Mouse (Mus musculus): ENCODE measurements around the gene Crocc2.

Gene Crocc2

DNA sequence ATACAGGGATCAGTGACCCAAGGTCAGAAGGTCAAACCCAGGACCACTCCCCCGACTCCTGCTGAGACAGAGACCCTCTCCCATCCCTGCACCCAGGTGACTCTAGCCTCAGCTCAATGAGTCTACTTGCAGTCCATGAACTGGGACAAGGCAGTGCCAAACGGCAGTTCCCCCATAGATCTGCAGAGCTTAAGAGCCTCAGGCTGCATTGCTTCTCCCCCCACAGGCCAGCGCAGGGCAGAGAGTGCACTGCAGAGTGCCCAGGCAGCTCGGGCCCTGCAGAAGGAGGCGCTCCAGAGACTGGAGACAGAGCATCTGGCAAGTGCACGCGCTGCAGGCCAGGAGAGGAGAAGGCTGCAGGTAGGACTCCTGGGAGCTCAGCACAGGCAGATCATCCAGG is 49.0 kb downstream of the Crocc2 start:
- no peak for DNase-seq

DNA sequence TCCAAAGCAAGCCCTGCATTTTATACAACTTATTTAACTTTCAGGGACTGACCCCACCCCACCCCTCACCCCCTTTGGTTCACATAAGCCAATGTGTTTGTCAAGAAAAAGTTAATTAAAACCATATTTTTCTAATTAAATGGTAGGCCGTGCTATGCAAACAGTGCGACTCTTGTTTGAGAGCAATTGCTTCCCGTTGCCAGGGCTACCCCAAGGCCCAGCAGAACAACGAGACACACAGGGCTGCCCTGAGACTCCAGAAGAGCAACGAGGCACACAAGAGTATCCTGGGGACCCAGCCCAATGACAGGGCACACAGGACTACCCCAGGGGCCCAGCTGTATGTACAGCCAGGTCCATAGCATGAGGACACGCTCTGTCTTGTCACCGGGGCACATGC is 52.3 kb downstream of the Crocc2 start:
- no peak for DNase-seq

DNA sequence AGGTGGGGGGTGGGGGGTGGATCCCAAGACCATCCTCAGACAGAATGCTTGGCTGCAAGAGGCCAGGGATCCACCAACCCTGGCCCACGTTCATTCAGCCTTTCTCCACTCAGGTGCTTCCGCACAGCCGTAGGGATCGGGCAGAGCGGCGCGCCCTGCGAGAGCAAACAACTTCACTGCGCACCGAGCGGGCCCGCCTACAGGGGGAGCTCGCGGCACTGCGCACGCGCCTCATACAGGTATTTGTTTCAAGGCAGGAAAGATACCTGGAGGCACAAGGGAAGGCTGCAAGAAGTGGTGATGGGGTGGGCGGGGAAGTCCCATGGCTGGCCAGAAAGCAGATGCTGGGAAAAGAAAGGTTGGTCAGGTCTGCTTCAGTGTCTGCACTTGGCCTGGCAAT is 55.4 kb downstream of the Crocc2 start:
- no peak for DNase-seq

DNA sequence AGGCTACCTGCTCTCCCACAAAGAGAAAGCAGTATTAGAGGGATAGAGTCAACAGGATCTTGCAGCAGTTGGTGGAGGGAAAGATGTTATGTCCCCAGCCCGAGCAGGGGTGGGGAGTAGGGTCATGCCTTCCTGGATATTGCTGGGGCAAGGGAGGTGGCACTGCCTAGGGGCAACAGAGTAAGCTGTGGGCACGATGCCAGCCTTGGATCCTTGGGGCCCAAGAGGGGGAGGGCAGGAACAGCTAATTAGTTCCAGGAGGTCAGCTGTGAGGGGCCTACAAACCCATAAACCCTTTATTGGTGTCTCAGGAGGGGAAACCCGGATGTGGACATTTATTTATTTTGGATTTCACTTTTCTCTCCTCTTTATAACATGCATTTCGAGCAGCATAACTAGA is 56.7 kb downstream of the Crocc2 start:
- DNase-seq, result no peak

DNA sequence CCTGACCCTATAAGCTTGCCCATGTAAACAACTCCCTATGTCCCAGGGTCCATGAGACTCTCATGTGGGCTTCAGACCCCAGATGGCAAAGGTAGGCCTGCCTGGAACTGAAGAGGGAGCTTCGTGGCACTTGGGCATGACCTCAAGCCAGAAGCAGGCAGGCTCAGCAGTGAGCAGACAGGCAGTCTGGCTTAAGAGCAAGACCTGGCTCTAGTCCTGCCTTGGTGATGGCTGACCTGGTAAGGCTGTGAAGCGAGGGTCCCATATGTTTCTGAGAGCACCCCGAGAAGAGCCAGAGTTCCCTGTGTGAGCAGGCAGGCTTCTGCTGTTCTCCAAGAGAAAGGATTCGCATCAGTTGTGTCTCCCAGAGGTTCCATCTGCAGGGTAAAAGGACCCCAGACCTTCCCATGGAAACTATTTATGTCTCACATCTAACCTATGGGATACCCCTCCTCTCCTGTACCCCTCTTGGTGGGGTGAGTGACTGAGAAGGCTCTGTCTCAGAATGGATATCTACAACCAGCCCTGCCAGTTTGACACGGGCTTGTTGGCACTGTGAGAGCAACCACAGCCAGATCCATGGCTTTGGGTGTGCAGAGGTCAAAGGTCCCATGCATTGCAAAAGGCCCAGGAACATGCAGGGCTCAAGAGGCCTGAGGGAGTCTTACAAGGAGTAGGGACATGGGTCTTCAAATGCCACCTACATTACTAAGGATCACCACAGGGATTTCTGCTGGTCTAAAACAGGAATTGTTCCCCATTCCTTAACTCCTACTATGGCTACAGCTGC is 57.4 kb downstream of the Crocc2 start:
- DNase-seq, result no peak

DNA sequence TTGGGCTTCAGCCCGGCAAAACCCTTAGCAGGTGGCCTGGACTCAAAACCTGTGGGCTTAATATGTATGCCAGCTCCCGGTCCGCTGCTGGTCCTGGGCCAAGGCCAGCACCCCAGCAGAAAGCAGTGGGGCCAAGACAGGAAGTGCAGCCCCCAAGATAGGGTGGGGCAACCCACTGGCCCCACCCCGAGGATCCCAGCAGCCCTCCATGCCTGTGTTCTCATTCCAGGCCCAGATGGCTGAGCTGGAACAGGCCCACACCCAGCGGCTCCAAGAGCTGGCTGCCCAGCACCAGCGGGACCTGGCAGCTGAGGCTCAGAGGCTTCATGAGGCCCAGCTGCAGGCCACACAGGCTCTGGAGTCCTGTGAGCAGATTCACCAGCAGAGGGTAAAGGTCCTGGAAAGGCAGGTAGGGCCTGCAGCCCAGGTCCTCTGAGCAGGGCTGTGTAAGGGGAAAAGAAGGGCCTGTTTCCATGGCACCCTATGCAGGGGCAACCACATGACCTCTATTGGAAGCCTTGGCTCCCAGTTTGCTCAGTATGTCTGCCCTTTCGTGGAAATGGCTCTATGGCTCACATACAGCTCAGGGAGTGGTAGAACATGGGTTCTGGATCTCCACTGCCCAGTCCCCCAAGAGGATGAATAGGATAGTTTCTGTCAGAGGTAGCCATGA is 58.9 kb downstream of the Crocc2 start:
- peak; percentile 53 for DNase-seq

DNA sequence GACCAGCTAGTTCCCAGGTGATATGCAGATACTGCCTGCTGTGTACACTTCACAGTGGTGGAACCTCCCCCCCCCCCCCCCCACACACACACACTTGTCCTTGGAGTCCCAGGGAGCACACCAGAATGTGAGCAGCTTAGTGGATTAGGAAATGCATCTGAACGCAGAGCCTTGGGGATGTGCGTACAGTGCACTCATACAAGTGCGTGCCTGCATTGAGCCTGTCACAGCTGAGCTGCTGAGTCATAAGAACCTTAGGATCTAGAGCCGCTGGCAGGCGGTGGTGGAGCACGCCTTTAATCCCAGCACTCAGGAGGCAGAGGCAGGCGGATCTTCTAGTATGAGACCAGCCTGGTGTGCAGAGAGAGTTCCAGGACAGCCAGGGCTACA is 59.4 kb downstream of the Crocc2 start:
- no peak for DNase-seq

DNA sequence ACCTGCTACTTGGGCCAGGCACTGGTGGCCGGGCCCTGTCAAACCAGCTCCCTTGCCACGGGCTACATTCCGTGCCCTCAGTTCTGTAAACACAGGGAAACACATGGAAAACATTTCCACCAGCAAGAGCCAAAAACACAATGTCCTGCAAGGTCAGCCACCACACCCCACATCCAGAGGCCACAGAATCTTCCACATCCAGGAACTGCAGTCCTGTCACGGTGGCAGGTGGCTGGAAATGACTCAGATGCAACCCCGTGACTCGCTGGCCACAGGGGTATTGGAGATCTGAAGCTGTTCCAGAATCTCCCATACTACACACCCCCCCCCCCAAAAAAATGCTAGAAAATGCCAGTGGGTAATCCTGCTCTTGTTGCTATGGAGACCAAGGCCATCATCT is 60.7 kb downstream of the Crocc2 start:
- no peak for DNase-seq

DNA sequence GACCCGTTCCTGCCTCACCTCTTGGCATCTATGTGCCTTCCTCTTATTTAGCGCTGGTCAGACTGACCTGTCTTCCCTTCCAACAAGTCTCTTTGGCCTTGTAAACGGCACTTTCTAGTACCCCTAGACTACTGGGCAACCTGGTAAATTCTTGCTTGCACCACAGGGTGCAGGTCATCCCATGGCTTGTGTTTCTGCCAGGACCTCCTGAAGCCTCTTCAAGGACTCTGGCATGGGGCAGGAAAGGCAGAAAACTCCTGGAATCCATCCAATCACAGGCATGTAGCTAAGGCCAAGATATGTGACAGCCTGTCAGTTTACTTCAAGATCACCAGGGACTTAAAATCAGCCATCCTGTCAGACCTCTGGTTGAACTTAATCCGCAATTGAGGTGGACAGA is 61.1 kb downstream of the Crocc2 start:
- no peak for DNase-seq

DNA sequence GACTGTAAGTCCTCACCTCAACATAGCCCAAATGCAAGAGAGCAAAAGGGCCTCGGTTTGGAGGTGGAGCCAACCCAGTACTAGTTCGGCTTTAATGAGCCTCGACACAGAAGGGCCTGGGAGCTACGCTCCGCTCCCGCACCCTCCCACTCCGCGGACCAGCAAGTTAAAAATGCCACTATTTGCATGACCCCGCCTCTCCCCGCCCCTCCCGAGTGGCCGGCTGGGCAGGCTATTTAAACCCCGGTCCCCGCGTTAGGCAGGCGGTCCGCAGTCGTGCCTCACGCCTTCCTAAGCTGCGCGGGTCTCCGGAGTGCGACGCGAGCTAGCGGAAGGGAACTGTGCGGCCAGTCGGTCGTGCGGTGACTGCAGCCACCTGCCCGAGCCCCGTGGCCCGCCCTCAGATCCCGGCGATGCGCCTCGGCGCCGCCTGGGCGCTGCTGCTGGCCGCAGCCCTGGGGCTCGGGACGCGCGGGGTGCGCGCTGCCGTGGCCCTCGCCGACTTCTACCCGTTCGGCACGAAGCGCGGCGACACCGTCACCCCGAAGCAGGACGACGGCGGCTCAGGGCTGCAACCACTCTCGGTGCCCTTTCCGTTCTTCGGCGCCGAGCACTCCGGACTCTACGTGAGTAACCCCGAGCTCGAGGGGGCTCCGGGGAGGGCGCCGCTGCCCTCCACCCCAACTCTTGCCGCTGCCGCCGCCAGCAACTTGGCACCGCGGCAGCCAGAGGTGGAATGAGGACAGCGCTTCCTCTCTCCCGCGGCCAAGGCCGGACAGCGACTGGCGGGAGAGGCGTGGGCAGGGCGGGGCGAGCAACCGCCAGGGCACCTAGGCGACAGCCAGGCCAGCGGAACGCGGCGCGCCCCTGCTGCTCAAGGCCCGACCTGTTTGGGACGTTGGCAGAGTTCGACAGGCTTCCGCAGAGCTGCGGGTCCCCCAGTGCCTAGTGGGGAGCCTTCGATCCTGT is 67.3 kb downstream of the Crocc2 start, which contains the start of gene Sned1:
TSS of gene Sned1 (plus strand) at position 266 of the 969 bp plus-strand sequence.
- peak; percentile 83 for DNase-seq

DNA sequence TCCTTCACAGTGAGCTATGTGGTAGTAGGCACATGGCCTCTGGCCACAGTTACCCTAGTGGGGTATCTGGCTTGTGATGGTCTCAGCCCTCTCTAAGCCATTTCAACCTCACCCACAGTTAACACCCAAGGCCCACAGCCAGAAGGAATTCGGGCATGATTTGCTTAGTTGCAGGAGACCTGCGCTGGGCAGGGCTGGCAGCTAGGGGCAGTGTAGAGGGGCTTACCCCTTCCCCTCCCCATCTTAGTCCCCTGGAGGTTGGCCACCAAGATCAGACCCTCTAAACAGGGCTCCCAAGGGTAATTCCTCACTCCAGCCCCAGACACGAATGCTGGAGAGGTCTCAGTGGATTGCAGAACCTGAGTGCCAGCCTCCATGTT is 68.0 kb downstream of the Crocc2 start:
- DNase-seq, result no peak

DNA sequence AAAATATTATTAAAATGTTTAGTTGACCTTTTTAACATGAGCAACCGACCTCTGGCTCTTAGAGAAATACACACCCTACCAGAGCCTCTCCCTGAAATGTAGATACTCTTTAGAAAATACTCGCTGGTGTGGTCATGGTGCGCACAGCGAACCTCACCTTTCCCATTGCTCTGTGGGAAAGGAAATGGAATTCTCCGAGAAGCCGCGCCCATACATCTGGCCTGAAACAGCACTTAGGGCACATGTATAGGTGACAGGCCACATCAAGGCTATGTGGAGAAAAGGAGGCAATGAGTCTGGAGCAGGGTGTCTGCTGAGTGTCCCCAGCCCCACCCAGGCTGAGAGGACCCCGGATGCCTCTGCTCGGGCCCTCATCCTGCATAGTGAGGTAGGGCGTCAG is 69.2 kb downstream of the Crocc2 start:
- DNase-seq, result no peak

DNA sequence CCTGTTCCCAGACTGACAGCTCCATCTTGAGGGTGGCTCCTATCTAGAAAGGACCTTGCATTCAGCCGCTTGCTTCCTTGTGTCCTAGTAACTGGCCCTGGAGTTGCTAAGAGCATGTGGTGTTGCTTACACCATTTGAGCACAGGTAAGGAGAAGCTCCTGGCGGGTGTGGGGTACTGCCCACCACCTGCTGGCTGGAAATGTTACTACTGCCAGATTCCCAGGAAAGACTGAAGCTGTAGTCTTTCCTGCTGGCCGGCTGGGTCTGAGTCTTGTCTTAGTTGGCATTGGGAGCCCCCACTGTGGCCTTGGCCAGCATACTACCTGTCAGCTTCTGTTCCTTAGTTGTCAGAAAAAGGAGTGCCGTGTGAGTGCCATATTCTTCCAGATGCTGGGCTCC is 69.7 kb downstream of the Crocc2 start:
- no peak for DNase-seq

DNA sequence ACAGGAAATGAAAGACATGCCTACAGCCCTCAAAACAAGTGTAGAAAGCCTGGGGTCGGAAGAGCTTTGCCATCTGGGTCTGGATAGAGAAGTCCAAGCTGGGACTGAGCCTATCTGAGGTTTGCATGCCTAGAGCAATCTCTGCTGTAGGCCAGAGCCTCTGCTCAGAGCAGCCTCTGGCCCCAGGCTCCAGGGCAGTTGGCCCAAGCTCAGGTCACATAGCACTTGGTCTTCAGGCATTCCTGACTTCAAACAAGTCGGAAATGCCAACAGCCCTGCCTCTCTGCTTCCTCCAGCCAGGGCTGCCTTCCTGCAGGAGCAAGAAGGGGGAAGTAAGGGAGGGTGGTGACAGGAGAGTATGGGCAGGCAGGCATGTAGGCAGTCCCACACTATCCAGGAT is 77.4 kb downstream of the Crocc2 start:
- DNase-seq, result no peak

DNA sequence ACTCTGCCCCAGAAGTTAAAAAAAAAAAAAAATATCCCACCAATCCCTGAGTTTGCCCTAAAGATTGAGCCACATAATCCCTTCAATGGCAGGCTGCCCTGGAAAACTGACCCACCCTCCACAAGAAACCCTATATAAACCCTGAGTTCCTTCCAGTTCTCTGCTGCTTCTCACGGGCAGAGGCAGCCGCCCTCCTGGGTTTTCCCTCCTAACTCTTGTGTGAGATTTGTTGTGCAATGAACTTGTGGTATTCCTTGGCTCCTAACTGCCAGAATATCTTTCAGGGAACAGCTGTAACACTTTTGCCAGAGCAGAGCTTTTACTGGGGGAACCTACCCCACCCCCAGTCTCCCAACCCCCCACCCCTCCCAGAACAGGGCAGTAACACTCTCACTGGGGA is 84.1 kb downstream of the Crocc2 start:
- no peak for DNase-seq

DNA sequence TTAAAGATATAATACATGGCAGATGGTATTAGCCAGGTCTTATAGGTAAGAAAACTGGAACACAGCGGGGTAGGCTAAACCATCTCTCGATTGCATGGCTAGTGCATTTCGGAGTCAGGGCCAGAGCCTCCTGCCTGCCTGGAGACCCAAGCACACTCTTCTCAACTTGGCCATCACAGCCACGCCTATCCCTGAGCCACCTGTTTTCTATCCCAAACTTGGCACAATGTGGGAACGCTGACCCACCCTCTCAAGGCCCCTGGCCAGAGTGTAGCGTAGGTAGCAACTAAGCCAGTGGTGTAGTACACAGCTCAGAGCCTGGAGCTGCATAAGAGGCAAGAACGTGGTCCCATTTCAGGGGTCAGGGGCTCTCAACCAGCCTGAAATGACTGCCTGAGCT is 87.2 kb downstream of the Crocc2 start:
- DNase-seq, result no peak

DNA sequence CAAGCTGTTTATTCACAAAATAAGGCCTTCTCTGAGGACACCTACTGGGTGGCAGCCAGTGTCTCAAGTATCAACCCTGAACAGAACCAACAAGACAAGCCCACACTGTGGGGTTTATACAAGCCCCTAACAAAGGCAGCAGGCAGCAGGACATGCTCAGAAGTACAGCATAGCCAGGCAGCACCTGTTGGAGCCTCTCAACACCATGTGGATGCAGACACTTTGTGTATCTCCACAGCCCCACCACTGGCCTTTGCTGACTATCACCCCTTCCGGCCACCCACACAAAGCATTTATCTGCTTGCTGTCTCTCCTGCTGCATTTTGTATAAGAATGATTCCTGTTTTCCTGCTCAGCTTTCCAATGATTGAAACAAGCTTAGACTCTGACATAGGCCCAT is 89.0 kb downstream of the Crocc2 start:
- no peak for DNase-seq

DNA sequence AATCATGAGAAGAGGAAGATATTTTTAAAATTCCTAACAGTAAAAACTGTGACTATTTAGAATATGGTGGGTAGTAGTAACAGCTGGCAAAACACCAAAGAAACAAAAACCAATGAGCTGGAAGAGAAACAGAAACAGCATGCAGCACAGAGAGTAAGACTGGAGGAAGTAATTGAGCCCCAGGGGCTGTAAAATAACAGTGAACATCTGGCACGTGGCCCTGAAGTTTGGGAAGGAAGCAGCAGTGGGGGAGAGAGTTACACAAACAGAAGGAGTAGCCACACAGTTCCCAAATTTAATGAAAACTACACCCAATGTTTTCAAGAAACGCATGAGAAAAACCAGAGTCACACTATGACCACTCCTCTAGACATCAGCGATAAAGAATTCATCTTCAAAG is 98.7 kb downstream of the Crocc2 start:
- no peak for DNase-seq

DNA sequence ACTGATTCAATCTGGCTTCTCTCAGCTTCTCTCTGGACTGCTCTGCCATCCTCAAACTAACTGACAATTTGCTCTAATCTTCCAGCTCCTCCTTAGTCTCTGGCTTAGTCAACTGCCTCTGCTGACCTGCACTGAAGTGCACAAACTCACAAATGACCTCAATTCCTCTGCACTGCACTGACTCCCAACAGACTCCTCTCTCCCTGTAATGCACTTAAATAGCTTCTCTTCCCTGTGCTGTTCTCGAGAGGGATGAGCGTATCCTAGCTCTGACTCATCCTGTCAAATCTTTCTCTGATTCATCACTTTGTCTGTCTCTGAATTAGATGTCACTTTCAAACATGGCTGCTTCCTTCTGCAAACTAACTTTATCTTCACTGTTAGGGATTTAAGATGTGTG is 99.7 kb downstream of the Crocc2 start:
- DNase-seq, result no peak

DNA sequence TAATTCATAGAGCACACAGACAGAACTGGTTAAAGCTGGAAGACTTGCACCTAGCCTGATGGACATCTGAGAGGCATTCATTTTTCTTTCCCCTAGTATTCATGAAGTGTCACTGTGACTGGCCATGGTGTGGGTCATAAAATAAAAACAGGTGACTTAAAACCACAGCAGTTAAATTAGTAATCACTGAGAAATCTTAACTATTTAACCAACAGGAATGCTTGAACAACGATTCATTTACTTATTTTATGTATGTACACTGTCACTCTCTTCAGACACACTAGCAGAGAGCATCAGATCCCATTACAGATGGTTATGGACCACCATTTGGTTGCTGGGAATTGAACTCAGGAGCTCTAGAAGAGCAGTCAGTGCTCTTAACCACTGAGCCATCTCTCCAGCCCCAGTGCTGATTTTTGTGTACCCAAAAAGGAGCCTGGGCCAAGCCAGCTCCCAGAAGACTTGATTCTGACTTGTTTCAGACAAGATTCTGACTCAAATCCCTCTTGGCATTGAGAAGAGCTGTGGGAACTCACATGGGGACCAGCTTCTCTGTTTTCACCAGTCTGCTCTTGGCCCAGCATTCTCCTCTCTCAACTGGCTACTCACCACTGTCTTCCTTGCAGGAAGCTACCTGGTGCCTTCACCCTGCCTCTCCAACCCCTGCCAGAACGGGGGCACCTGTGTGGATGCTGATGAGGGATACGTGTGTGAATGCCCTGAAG is 102.2 kb downstream of the Crocc2 start:
- DNase-seq, result no peak

DNA sequence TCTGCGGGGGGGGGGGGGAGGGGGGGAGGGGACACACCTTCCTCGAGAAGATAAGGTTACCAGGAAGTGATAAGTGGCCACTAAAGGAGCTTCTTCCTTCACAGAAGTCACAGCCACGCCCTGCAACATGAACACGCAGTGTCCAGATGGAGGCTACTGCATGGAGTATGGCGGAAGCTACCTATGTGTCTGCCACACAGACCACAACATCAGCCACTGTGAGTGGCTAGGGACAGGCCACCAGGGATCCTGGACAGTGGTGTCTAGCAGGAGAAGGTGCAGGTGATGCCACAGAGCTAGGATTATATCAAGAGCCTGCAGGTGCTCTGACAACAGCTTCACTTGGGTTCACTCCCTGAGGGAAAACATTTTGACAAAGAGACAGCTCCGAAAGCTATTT is 103.2 kb downstream of the Crocc2 start:
- DNase-seq, result no peak

DNA sequence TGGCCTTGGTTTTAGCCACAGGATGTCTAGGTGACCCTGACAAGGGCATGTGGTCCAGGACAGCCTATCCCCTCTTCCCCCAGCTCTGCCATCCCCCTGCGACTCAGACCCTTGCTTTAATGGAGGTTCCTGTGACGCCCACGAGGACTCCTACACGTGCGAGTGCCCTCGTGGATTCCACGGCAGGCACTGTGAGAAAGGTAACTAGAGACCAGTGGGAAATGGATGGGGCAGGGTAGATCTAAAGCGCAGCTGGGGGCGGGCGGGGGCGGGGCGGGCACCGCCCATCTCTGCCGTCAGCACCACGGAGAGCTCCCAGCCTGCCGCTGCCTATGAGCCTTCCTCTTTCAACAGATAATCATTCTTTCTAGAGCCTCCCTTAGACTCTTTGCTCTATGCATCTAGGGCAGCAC is 103.9 kb downstream of the Crocc2 start:
- no peak for DNase-seq

DNA sequence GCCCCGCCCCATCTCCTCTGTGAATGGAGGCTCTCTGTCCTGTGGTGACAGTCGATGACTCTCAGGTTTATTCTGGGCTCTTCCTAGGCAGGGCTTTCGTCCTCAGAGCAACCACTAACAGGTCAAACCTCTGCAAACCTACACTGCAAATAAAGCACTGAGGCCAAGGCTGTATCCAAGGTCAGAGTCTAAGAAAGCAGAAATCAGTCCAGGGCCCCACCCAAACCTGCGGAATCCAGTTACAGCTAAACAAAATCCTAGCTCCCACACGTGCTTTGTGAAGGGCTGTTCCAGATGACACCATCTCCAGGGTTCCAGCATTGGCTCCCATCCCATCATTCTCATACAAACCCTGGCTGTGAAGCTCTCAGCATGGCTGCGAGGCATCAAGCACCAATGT is 107.0 kb downstream of the Crocc2 start:
- DNase-seq, result no peak
